In genomic region chr11:118491230-118491629, GRCm38 (mm10) we compare ENCODE assay signal across 9 mouse cellular contexts. TPM values are rescaled to one million over a fixed set of nuclear protein-coding genes. Genes with fewer than 3 reads are reported as not detected.
DNase-seq lines count a peak whose midpoint lies in the region; ATAC-seq lines count a peak whose summit lies in the region.
"Had no signal": no experiment of that assay in that cellular context is flagged by ENCODE, and none has a peak within 500 bp of the region (broad histone marks: within the 10 kb centered on the region; RNA-seq: fewer than 3 reads in every experiment).

No protein-coding gene starts in this region.

- no peaks in the 10 kb centered on the region; the same call in 1 of the 2 replicates for H3K27me3 ChIP-seq in liver, embryonic 13.5 days
- peaks cover 17% of the 10 kb centered on the region for H3K27me3 ChIP-seq in liver, embryonic 12.5 days (replicated peaks)
- H3K27me3 ChIP-seq: Patski had no signal

- DNase-seq in heart, adult 11 months, result peak; percentile 91
- no peak for DNase-seq in heart, postnatal 14 days
- no peak for DNase-seq in liver, embryonic 13.5 days
- DNase-seq: adrenal gland, adult 8-10 months; cerebellum, adult 11-12 months had no signal

- peaks cover 16% of the 10 kb centered on the region for H3K36me3 ChIP-seq in liver, embryonic 13.5 days
- peaks cover 25% of the 10 kb centered on the region for H3K36me3 ChIP-seq in liver, embryonic 12.5 days

- no peaks in the 10 kb centered on the region for H3K9me3 ChIP-seq in liver, embryonic 13.5 days (replicated peaks)
- no peaks in the 10 kb centered on the region for H3K9me3 ChIP-seq in liver, embryonic 12.5 days (replicated peaks)

- peaks cover 11% of the 10 kb centered on the region for H3K4me1 ChIP-seq in liver, embryonic 13.5 days (replicated peaks)
- peaks cover 8% of the 10 kb centered on the region for H3K4me1 ChIP-seq in liver, embryonic 12.5 days

- intact Hi-C loops in heart, postnatal 14 days (cut with DNase I), result loop anchor here (1.0 to 2.0 kb wide), 2 partner anchors 45 to 68 kb away; no protein-coding TSS in a partner anchor

- no peak overlapping the region for H3K27ac ChIP-seq in liver, embryonic 13.5 days
- H3K27ac ChIP-seq in liver, embryonic 12.5 days, result no peak overlapping the region

- H3K4me2 ChIP-seq in liver, embryonic 13.5 days, result 0 out of 2 replicates have a peak overlapping the region, but pooled peaks have one; percentile 56
- no peak overlapping the region for H3K4me2 ChIP-seq in liver, embryonic 12.5 days

- ATAC-seq in liver, embryonic 13.5 days (ENCODE audit: low read depth), result no peak
- ATAC-seq in liver, embryonic 12.5 days, result no peak
- ATAC-seq: activated CD4-positive, CD25-positive, alpha-beta regulatory T cell, adult 4 months; CD4-positive, CD25-positive, alpha-beta regulatory T cell, adult 4 months; Patski had no signal

- H3K9ac ChIP-seq in liver, embryonic 13.5 days, result no peak overlapping the region
- no peak overlapping the region for H3K9ac ChIP-seq in liver, embryonic 12.5 days

- H3K4me3 ChIP-seq in liver, embryonic 13.5 days (replicated peaks), result no peak overlapping the region
- no peak overlapping the region for H3K4me3 ChIP-seq in liver, embryonic 12.5 days

- 67% methylated on average over 7 of the region's 7 CpGs for WGBS in liver, embryonic 13.5 days (ENCODE audit: insufficient replicate concordance)
- WGBS in liver, embryonic 12.5 days (ENCODE audit: insufficient replicate concordance), result 76% methylated on average over 7 of the region's 7 CpGs

RNA-seq across cellular contexts. Expression of gene Engase, which starts 14.6 kb away (rescaled TPM):
- 1 to 10 TPM; 5.2 to 8.4 TPM for total RNA-seq in heart, postnatal 14 days (2021)
- polyA plus RNA-seq in liver, embryonic 13.5 days (2015; fragmentation: Nextera tagmentation; extraction: Ambion mirVana), result 8.1 and 8.8 TPM in 2 replicates
- 11.7 and 12.6 TPM in 2 replicates for polyA plus RNA-seq in liver, embryonic 12.5 days (2016; fragmentation: Nextera tagmentation; extraction: Ambion mirVana)
